Mouse (Mus musculus) intestine, embryonic 14.5 days (tissue): ENCODE measurements around the gene Ptprd. TPM values are rescaled to one million over a fixed set of nuclear protein-coding genes. Genes with fewer than 3 reads are reported as not detected.

Experiments
- ATAC-seq: fragments of 200-750 bp; cut with Nextera tagmentation; replicated peaks from 2 replicates; pipeline ENCODE4 v1.8.0; 2017; ENCODE audit warnings: low read depth, moderate number of reproducible peaks, moderate TSS enrichment, moderate library complexity; ENCODE audit not compliant: low FRiP score, low TSS enrichment
- DNase-seq: peaks from one replicate; pipeline ENCODE4 v3.0.0-alpha.2; 2018; ENCODE audit warnings: low spot score
- H3K27ac ChIP-seq: fragments of 300-500 bp; sonication (generic); 2 replicates; pipeline ENCODE4 v1.5.1; 2014; ENCODE audit warnings: low read depth, mild to moderate bottlenecking, control low read depth
- H3K27me3 ChIP-seq: fragments of 300-500 bp; sonication (generic); replicated peaks from 2 replicates; pipeline ENCODE4 v1.6.1; 2014; ENCODE audit warnings: low read length, control low read depth; ENCODE audit not compliant: control insufficient read depth, insufficient read depth
- H3K36me3 ChIP-seq: fragments of 300-500 bp; sonication (generic); 2 replicates; pipeline ENCODE4 v1.6.1; 2014; ENCODE audit warnings: low read length, control low read depth; ENCODE audit not compliant: control insufficient read depth, insufficient read depth
- H3K4me1 ChIP-seq: fragments of 300-500 bp; sonication (generic); replicated peaks from 2 replicates; pipeline ENCODE4 v1.6.1; 2014; ENCODE audit warnings: low read length, control low read depth, mixed read lengths; ENCODE audit not compliant: control insufficient read depth, insufficient read depth
- H3K4me2 ChIP-seq: fragments of 300-500 bp; sonication (generic); 2 replicates; pipeline ENCODE4 v1.6.1; 2014; ENCODE audit warnings: low read length
- H3K4me3 ChIP-seq: fragments of 300-500 bp; sonication (generic); 2 replicates; pipeline ENCODE4 v1.5.1; 2014; ENCODE audit warnings: low read depth, low read length, control low read depth, mixed read lengths
- H3K9ac ChIP-seq: fragments of 300-500 bp; sonication (generic); 2 replicates; pipeline ENCODE4 v1.6.1; 2014; ENCODE audit warnings: mild to moderate bottlenecking, low read length
- H3K9me3 ChIP-seq: fragments of 300-500 bp; sonication (generic); 2 replicates; pipeline ENCODE4 v1.6.1; 2016; ENCODE audit warnings: low read length, control low read depth; ENCODE audit not compliant: control insufficient read depth
- WGBS: fragments of 180-500 bp; shearing (Covaris S2); extraction: QIAGEN DNeasy Blood & Tissue Kit; methylation state at CpG from one replicate; pipeline ENCODE4 v1.1.7; 2014; 5-methylcytosine and 5-hydroxymethylcytosine counted together
- polyA plus RNA-seq: library from polyadenylated mRNA; unstranded; fragments of >200 nt; fragmentation: Nextera tagmentation; extraction: Ambion mirVana; gene quantifications from 2 replicates; pipeline ENCODE4 v1.2.1, GENCODE M21; 2014

Gene Ptprd
- polyA plus RNA-seq, 1 experiment from 2014 or later: 19.4 TPM

- ATAC-seq: no peak
Observed at GRCm38 (mm10) chr4:77586624-77587023, 625.1 kb downstream of the Ptprd start.

GRCm38 (mm10) chr4:77586222-77586621, 625.5 kb downstream of the Ptprd start:
- Histone ChIP-seq H3K4me1 (no peaks in the 10 kb centered on the region), H3K4me2 (no peak overlapping the region), H3K36me3 (no peaks in the 10 kb centered on the region), H3K27ac (no peak overlapping the region), H3K4me3 (no peak overlapping the region), H3K27me3 (no peaks in the 10 kb centered on the region), H3K9ac (no peak overlapping the region), H3K9me3 (no peaks in the 10 kb centered on the region)
- DNase-seq (no peak), ATAC-seq (no peak)
- 80% methylated on average over 1 of the region's 1 CpGs for WGBS

More at GRCm38 (mm10) chr4:77586624-77587023, 625.1 kb downstream of the Ptprd start:
- no peak overlapping the region for H3K27ac ChIP-seq
- no peaks in the 10 kb centered on the region for H3K9me3 ChIP-seq
- no peak overlapping the region for H3K4me3 ChIP-seq
- no peak overlapping the region for H3K9ac ChIP-seq
- WGBS: 72% methylated on average over 1 of the region's 1 CpGs
- no peaks in the 10 kb centered on the region for H3K36me3 ChIP-seq
- no peak for DNase-seq
- H3K4me2 ChIP-seq: no peak overlapping the region
- H3K27me3 ChIP-seq: no peaks in the 10 kb centered on the region
- H3K4me1 ChIP-seq: no peaks in the 10 kb centered on the region

- Histone ChIP-seq H3K9ac (no peak overlapping the region), H3K4me3 (no peak overlapping the region), H3K4me2 (no peak overlapping the region), H3K36me3 (no peaks in the 10 kb centered on the region), H3K27ac (no peak overlapping the region), H3K9me3 (no peaks in the 10 kb centered on the region), H3K27me3 (no peaks in the 10 kb centered on the region), H3K4me1 (no peaks in the 10 kb centered on the region)
- WGBS: 20% methylated on average over 14 of the region's 14 CpGs
- ATAC-seq (no peak), DNase-seq (peak; percentile 69)
Observed at GRCm38 (mm10) chr4:77558404-77559202, 653.2 kb downstream of the Ptprd start.

- WGBS: 60% methylated on average over 4 of the region's 4 CpGs
- Histone ChIP-seq H3K36me3 (no peaks in the 10 kb centered on the region), H3K4me1 (no peaks in the 10 kb centered on the region), H3K4me2 (no peak overlapping the region), H3K9me3 (no peaks in the 10 kb centered on the region), H3K27ac (no peak overlapping the region), H3K9ac (no peak overlapping the region), H3K4me3 (no peak overlapping the region), H3K27me3 (no peaks in the 10 kb centered on the region)
- no peak for DNase-seq
- no peak for ATAC-seq
Observed at GRCm38 (mm10) chr4:77555841-77556240, 655.9 kb downstream of the Ptprd start.

GRCm38 (mm10) chr4:77537843-77538242, 673.9 kb downstream of the Ptprd start:
- Histone ChIP-seq H3K9ac (no peak overlapping the region), H3K4me3 (no peak overlapping the region), H3K27ac (no peak overlapping the region), H3K4me1 (no peaks in the 10 kb centered on the region), H3K9me3 (no peaks in the 10 kb centered on the region), H3K4me2 (no peak overlapping the region), H3K36me3 (no peaks in the 10 kb centered on the region), H3K27me3 (no peaks in the 10 kb centered on the region)
- ATAC-seq: no peak
- WGBS: 41% methylated on average over 4 of the region's 4 CpGs
- DNase-seq: no peak

- Histone ChIP-seq H3K9ac (no peak overlapping the region), H3K4me3 (no peak overlapping the region), H3K27me3 (no peaks in the 10 kb centered on the region), H3K4me2 (no peak overlapping the region), H3K4me1 (no peaks in the 10 kb centered on the region), H3K9me3 (no peaks in the 10 kb centered on the region), H3K36me3 (no peaks in the 10 kb centered on the region), H3K27ac (no peak overlapping the region)
- ATAC-seq: no peak
- 65% methylated on average over 5 of the region's 5 CpGs for whole genome bisulfite sequencing
- no peak for DNase-seq
Observed at GRCm38 (mm10) chr4:77537336-77537735, 674.4 kb downstream of the Ptprd start.

GRCm38 (mm10) chr4:77535601-77536000, 676.2 kb downstream of the Ptprd start:
- Histone ChIP-seq H3K4me1 (no peaks in the 10 kb centered on the region), H3K36me3 (no peaks in the 10 kb centered on the region), H3K9ac (no peak overlapping the region), H3K27ac (no peak overlapping the region), H3K27me3 (no peaks in the 10 kb centered on the region), H3K4me2 (no peak overlapping the region), H3K9me3 (no peaks in the 10 kb centered on the region), H3K4me3 (no peak overlapping the region)
- DNase-seq (no peak), ATAC-seq (no peak)
- 67% methylated on average over 6 of the region's 6 CpGs for WGBS

GRCm38 (mm10) chr4:77534553-77534952, 677.2 kb downstream of the Ptprd start:
- Histone ChIP-seq H3K36me3 (no peaks in the 10 kb centered on the region), H3K4me1 (no peaks in the 10 kb centered on the region), H3K9ac (no peak overlapping the region), H3K9me3 (no peaks in the 10 kb centered on the region), H3K4me3 (no peak overlapping the region), H3K4me2 (no peak overlapping the region), H3K27ac (no peak overlapping the region), H3K27me3 (no peaks in the 10 kb centered on the region)
- ATAC-seq (no peak), DNase-seq (no peak)
- 86% methylated on average over 4 of the region's 4 CpGs for WGBS

GRCm38 (mm10) chr4:77519166-77519565, 692.6 kb downstream of the Ptprd start:
- ATAC-seq (no peak), DNase-seq (no peak)
- no peaks in the 10 kb centered on the region for H3K36me3 ChIP-seq
- no peaks in the 10 kb centered on the region for H3K27me3 ChIP-seq
- H3K4me3 ChIP-seq: no peak overlapping the region
- no peaks in the 10 kb centered on the region for H3K4me1 ChIP-seq
- no peaks in the 10 kb centered on the region for H3K9me3 ChIP-seq
- no peak overlapping the region for H3K27ac ChIP-seq
- WGBS: 45% methylated on average over 5 of the region's 5 CpGs
- no peak overlapping the region for H3K4me2 ChIP-seq
- H3K9ac ChIP-seq: no peak overlapping the region
